Mouse (Mus musculus) CH12.LX (cell line): ENCODE measurements at regions not wholly inside any gene's neighbourhood (a gene's known extent, or its start where the extent isn't known, plus 50 kb on each side); places are given as distances from the start of the nearest gene placed in this dataset.

Source experiments
- BHLHE40 ChIP-seq: IDR thresholded peaks from 2 replicates; pipeline ENCODE4 v1.6.1; 2011; ENCODE audit warnings: mild to moderate bottlenecking, low read depth, low read length, improper control_type of control experiment
- CHD2 ChIP-seq: IDR thresholded peaks from 2 replicates; pipeline ENCODE4 v1.6.1; 2011; ENCODE audit warnings: low read length, improper control_type of control experiment
- CTCF ChIP-seq, 2 experiments: IDR thresholded peaks in 1 of 2; conservative IDR thresholded peaks in 1 of 2; 2 replicates each; pipeline ENCODE4 v1.5.1; 2011 to 2012; ENCODE audit warnings: low read depth in 2 of 2, low read length in 2 of 2, improper control_type of control experiment in 1 of 2, inconsistent platforms in 1 of 2, mild to moderate bottlenecking in 1 of 2, moderate library complexity in 1 of 2
- EP300 ChIP-seq: IDR thresholded peaks from 2 replicates; pipeline ENCODE4 v1.6.1; 2011; ENCODE audit warnings: low read length, improper control_type of control experiment
- ETS1 ChIP-seq: conservative IDR thresholded peaks from 2 replicates; pipeline ENCODE4 v1.6.1; 2012; ENCODE audit warnings: low read depth, mild to moderate bottlenecking, inconsistent platforms, low read length, improper control_type of control experiment, moderate library complexity
- HCFC1 ChIP-seq: IDR thresholded peaks from 2 replicates; pipeline ENCODE4 v1.6.1; 2012; ENCODE audit warnings: low read depth, mild to moderate bottlenecking, inconsistent platforms, low read length, improper control_type of control experiment
- MEF2A ChIP-seq: IDR thresholded peaks from 2 replicates; pipeline ENCODE4 v1.6.1; 2014; ENCODE audit warnings: low read depth, mild to moderate bottlenecking, inconsistent platforms, low read length, improper control_type of control experiment, borderline replicate concordance
- MYC ChIP-seq: IDR thresholded peaks from 2 replicates; pipeline ENCODE4 v1.6.1; 2011; ENCODE audit warnings: low read depth, mild to moderate bottlenecking, improper control_type of control experiment, low read length
- POLR2A ChIP-seq: IDR thresholded peaks from 2 replicates; pipeline ENCODE4 v1.6.1; 2011; ENCODE audit warnings: low read depth, mild to moderate bottlenecking, improper control_type of control experiment, low read length
- RAD21 ChIP-seq: IDR thresholded peaks from 2 replicates; pipeline ENCODE4 v1.6.1; 2011; ENCODE audit warnings: low read depth, mild to moderate bottlenecking, low read length, improper control_type of control experiment, moderate library complexity
- SMC3 ChIP-seq: IDR thresholded peaks from 2 replicates; pipeline ENCODE4 v1.6.1; 2011; ENCODE audit warnings: low read depth, low read length, improper control_type of control experiment
- TBP ChIP-seq: conservative IDR thresholded peaks from 2 replicates; pipeline ENCODE4 v1.6.1; 2011; ENCODE audit warnings: low read depth, low read length, improper control_type of control experiment
- ZC3H11A ChIP-seq: IDR thresholded peaks from 2 replicates; pipeline ENCODE4 v1.6.1; 2012; ENCODE audit warnings: low read depth, mild to moderate bottlenecking, inconsistent platforms, low read length, improper control_type of control experiment
- ZNF384 ChIP-seq: IDR thresholded peaks from 2 replicates; pipeline ENCODE4 v1.6.1; 2012; ENCODE audit warnings: low read depth, low read length, improper control_type of control experiment, inconsistent platforms

GRCm38 (mm10) chr19:60340234-60340633 is 113.7 kb upstream of the Fam204a start:
- TF ChIP-seq MYC, result no peak
- no peak for TF ChIP-seq HCFC1
- no peak for TF ChIP-seq BHLHE40
- TF ChIP-seq ZNF384, result no peak
- no peak for TF ChIP-seq TBP
- peak; percentile 18 to 47; a peak in 2 of 4 replicates for TF ChIP-seq CTCF (conservative IDR thresholded peaks at IDR 0.05 in 1 of 2, IDR thresholded peaks at IDR 0.05 in 1 of 2; ENCODE audit: low read depth in 2 of 2, low read length in 2 of 2)
- TF ChIP-seq POLR2A, result no peak
- TF ChIP-seq MEF2A, result no peak
- TF ChIP-seq RAD21, result no peak; the same call in none of the 2 replicates
- no peak for TF ChIP-seq ZC3H11A
- no peak for TF ChIP-seq SMC3
- no peak for TF ChIP-seq CHD2
- TF ChIP-seq ETS1, result no peak
- no peak for TF ChIP-seq EP300
